Mouse (Mus musculus) heart, postnatal 4 days (tissue): ENCODE results near the gene Ly6g6d. TPM values are rescaled to one million over a fixed set of nuclear protein-coding genes. Genes with fewer than 3 reads are reported as not detected.

Experiments used
- DNase-seq: peaks from one replicate; pipeline ENCODE4 v3.0.0; 2021
- total RNA-seq, 2 experiments: library from RNA; stranded (reverse); gene quantifications; 2 replicates each; pipeline ENCODE4 v1.2.3; 2021

Gene Ly6g6d
- total RNA-seq, 2 experiments from 2014 or later, result 1.6 to 2.4 TPM

DNA sequence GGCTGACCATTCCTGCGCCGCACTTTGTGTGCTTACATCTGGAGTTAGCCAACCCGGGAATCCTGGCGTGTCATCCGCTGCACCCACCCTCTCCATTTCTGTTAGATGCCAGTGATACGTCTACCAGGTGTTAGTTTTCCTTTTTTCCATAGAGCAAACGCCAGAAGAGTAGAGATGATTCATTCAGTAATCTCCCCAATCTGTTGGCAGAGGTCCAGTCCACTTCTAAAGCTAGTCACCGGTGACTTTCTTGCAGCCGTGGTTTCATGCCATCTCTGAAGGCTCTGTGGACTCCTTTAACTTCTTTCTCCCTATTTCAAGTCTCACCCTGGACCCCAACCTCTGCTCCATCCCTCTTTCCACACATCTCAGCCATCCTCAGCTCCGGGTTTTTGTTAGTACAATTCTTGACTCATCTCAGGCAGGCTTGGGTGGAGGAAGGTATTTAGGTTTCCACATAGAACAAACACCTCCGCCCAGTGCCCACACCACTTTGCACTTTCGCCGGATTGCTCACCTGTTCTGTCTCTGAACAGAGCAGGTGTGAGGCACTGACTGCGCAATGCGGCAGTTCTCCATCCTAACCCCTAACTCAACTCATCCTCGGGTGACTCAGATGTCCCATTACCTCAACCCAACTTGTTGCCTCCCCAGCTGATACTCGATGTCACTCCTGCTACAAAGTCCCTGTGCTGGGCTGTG, 9.5 kb downstream of the Ly6g6d start:
- DNase-seq, result no peak

- no peak for DNase-seq
Observed at GRCm38 (mm10) chr17:35066084-35066483, 11.8 kb downstream of the Ly6g6d start, which contains the start of gene Mpig6b. Gene Mpig6b, minus strand, starts transcription at chr17:35066184.

DNA sequence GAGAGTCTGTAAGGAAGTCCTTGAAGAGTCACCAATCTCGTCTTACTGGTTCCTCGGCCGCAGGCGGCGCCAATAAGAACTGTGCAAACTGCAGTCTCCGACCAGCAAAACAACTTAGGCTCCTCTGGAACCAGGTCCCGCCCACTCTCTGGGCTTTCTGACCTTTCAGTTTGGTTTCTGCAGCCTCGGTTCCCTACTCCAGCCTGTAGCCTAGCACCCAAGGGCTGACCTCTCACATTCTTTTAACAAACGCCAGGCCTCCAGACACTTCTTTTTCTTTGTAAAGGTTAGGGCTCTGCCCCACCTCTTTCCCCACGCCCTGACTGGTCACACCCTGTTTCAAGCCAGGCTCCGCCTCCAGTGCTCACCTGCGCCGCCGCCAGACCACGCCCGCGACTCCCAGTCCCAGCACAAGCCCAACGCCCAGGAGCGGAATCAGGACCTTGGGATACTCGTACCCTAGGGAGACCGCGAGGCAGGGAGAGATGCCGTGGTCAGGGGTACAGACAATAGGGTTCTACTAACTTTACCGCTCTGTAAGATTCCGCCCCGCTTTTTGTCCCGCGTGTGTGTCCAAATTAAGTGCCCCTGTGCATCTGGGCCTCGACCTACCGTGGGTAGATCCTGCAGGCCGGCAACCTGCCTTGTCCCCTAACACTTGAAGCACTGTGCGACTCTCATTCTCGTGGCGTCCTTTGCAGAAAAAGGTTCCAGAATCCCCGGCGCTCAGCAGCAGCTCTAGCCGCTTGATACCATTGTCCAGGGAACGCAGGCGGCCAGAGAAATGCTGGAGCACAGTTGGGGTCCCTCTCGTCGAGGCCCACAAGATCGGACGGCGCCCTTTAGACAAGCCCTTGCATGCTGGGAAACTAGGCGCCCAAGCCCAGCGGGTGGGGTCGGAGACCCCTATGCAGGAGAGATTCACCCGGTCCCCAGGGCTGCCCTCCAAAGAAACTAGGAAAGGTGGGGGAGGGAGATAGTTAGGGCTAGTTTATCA, 12.6 kb downstream of the Ly6g6d start, which contains the start of gene Ly6g6c:
Ly6g6c (plus strand) TSS at position 438 of the 997 bp plus-strand sequence.
- DNase-seq, result peak; percentile 40

GRCm38 (mm10) chr17:35064378-35064877, 13.4 kb downstream of the Ly6g6d start:
- no peak for DNase-seq

DNA sequence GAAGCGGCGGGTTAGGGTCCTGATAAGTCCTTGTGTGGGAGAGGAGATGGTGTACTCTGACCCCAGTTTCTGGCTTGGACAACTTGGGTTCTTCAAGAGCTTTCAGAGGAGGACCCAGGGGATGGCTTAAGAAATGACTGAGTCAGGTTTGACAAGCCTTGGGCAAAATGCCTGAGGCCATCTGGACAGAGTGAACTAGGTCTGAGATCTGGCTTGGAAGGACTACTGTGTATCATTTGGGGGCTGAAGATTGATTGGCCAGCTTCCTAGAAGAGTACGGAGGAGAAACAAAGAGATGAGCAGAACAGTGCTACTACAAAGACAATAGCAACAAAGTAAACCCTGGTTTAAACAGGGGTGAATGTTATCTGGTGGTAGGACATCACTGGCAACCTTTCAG, 14.4 kb downstream of the Ly6g6d start:
- DNase-seq, result peak; percentile 53

DNA sequence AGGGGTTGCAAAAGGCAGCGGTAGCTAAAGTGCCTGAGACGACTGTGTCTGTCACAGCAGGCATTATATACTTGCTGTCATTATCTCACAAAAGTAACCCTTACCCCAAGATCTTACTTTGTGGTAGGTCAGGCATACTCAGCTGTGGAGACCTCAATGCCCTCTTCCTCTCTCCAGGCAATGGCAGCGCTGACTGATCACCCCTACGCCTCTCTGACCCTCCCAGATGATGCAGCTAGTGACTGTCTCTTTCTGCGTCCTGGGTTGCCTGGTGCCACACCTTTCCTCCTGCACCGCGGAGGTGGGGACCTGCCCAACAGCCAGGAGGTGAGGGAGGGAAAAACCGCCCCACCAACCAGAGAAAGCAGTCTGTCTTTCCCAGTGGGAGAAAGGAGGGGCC, 16.6 kb downstream of the Ly6g6d start:
- DNase-seq, result no peak

DNA sequence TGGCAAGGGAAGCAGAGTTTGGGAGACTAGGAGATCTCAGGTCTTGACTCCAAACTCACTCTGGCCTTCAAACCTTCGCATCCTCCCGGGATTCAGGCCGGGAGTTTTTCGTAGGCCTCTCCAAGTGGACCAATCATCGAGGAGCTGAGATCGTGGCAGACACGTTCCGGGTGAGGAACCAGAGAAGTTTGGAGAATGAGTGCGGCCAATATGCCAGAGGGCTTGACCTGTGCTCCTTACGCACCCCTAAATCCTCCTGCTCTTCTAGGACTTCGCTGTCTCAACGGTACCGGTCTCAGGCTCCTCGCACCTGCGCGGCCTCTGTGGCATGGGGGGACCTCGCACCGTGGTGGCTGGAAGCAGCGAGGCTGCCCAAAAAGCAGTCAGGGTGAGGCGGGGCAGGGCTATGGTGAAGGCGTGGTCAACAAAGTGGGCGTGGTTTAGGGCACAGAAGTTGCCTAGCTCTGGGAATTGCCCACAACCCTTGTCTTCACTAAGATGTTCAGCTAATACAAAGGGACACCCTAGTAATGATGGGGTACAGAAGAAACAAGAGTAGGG, 17.0 kb downstream of the Ly6g6d start:
- DNase-seq, result peak; percentile 50

GRCm38 (mm10) chr17:35060071-35060470, 17.8 kb downstream of the Ly6g6d start:
- no peak for DNase-seq

- peak; percentile 97 for DNase-seq
Observed at GRCm38 (mm10) chr17:35058911-35059892, 18.7 kb downstream of the Ly6g6d start, which contains the start of gene Ddah2. Gene Ddah2, plus strand, starts transcription at chr17:35059035.

DNA sequence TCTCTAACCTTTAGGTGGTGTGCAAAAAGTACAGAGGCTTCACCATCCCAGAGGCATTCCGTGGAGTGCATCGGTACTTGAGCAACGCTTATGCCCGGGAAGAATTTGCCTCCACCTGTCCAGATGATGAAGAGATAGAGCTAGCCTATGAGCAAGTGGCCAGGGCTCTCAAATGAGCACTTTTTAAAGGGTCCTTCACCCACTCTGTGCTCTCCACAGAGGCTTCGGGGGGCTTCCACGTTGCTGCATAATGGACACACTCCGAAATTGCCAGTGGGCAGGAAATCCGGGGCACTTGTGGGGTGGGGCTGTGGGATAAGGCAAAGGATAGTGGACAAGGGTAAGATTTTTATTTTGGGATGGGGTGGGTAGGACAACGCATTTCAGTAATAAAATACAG, 19.5 kb downstream of the Ly6g6d start:
- no peak for DNase-seq

- no peak for DNase-seq
Observed at GRCm38 (mm10) chr17:35057090-35057489, 20.8 kb downstream of the Ly6g6d start.

- DNase-seq, result no peak
Observed at GRCm38 (mm10) chr17:35055691-35056495, 22.0 kb downstream of the Ly6g6d start.

DNA sequence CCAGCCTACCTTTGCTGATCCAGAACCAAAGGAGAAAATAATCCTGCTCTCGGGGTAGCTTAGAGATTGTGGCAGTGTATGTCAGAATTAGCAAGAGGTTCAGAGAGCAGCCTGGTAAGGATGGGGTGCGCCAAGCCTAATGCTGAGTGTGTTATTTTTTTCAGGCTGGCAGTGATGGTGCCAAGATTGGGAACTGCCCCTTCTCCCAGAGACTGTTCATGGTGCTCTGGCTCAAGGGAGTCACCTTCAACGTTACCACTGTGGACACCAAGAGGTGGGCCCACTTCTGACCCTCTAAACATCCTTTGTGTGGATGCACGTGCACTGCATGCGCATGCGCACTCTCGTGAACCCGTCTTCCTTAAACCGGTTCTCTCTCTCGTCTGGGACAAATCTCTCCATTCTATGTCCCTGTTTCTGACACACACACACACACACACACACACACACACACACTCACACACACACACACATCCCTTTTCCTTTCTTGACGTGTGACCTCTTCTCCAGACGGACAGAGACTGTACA, 25.5 kb downstream of the Ly6g6d start:
- no peak for DNase-seq

DNA sequence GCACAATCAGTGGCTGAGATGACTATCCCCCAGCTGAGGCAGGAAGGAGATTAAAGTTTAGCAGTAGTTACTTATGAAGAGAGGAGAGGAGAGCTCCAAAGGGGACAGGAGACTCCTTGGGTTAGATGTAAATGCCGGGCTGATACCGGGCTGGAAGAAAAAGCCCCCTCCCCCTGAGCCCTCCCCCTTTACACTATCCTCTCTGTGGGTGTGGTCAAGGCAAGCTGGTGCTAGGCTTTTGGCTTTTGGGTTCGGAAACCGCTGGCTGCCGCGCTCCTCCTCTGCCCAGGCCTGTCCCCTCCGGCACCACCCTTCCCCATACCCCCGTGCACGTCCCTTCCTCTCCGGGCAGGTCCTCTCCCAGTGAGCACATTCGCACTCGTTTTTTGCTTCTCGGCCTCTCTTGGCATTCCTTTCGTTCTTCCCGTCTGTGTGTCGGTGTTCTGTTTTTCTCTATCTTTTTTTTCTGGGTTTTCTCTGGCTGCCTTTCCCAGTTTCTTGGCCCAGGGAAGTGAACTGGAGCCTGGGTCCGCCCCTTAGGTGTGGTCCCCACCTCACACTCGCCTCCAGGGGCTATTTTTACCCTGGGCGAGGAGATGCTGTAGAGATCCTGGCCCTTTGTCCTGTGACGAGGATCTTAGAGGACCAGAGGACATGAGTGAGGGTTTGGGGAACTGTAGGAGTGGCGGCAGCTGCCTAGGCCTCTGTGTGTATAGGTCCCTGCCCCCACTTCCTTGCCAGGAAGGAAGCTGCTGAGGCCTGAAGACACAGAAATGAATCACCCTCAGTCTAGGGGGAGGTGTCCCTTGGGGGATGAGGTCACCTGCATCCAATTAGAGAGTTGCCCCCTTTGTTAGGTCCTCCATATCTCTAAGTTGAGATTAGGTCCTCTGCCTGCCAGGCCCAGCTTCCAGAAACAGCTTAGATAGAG, 26.4 kb downstream of the Ly6g6d start:
- DNase-seq, result peak; percentile 89

DNA sequence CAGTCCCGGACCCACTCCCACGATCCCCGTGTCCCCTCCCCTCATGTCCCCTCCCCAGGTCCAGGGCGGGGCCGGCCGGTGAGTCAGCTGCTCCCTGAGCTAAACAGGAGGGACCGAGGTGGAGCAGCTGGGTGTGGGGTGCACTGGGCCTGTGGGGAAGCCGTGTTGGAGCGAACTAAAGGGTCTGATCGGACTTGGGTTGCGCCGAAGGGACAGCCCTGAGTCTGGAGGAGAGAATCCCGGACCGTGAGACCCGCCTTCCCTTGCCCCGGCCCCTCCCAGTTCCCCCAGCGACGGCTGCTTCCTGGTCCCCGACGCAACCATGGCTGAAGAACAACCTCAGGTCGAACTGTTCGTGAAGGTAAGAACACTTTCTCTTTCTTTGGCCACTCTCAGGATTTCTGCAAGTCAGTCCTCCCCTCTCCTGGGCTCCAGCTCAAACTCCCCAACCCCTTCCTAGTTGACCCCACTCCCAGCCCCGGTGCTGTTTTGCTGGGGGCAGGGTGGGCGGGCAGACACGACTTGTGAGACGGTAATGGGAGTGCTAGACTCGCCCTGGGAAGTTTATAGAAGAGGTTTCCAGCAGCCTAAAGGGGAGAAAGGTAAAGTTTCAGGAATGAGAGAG, 27.6 kb downstream of the Ly6g6d start:
- peak; percentile 85 for DNase-seq

- peak; percentile 78 for DNase-seq
Observed at GRCm38 (mm10) chr17:35049561-35050016, 28.3 kb downstream of the Ly6g6d start, which contains the start of gene Clic1. Gene Clic1, plus strand, starts transcription at chr17:35049966.

DNA sequence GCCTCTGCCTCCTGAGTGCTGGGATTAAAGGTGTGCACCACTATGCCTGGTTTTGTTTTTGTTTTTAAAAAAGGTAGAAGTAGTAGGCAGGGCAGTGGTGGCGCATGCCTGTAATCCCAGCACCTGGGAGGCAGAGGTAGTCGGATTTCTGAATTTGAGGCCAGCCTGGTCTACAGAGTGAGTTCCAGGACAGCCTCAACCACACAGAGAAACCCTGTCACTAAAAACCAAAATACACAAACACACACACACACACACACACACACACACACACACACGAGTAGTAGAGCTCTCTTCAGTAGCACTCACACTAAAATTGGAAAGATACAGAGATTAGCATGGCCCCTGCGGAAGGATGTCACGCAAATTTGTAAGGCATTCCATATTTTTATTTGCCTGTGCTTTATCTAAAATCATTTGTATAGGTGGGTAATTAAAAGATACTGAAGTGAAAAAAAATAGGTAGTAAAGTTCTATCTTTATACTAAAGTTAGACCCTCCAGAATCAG, 28.9 kb downstream of the Ly6g6d start:
- no peak for DNase-seq
